Mouse (Mus musculus) erythroblast, embryonic 14.5 days (primary cell): Measurements from ENCODE around the gene Tbc1d20.
"Not testable (repeated sequence)": the region's sequence is repeated elsewhere in the genome, so short reads cannot be mapped to it uniquely, and the experiment has no call there.

Experiments used
- GATA1 ChIP-seq: IDR thresholded peaks from 2 replicates; pipeline ENCODE4 v1.6.1; 2012; ENCODE audit warnings: low read length, inconsistent platforms, mixed read lengths
- TAL1 ChIP-seq: IDR thresholded peaks from 3 replicates; pipeline ENCODE4 v1.6.1; 2012; ENCODE audit warnings: low read length, inconsistent platforms, mixed read lengths

GRCm38 (mm10) chr2:152289623-152290022, 4.0 kb upstream of the Tbc1d20 start:
- not testable (repeated sequence) for TF ChIP-seq TAL1, GATA1
